Mouse (Mus musculus) liver, embryonic 16.5 days (tissue): ENCODE measurements around the gene Prelp. TPM values are rescaled to one million over a fixed set of nuclear protein-coding genes. Genes with fewer than 3 reads are reported as not detected.

ENCODE experiments used
- ATAC-seq: fragments of 200-750 bp; cut with Nextera tagmentation; 2 replicates; pipeline ENCODE4 v1.8.0; 2017; ENCODE audit warnings: low read depth, mild to moderate bottlenecking, moderate number of reproducible peaks, moderate library complexity
- H3K27ac ChIP-seq: fragments of 300-500 bp; sonication (generic); 2 replicates; pipeline ENCODE4 v1.5.1; 2014; ENCODE audit warnings: mild to moderate bottlenecking, low read length
- H3K27me3 ChIP-seq: fragments of 300-500 bp; sonication (generic); 2 replicates; pipeline ENCODE4 v1.6.1; 2014; ENCODE audit warnings: low read depth, low read length, mixed read lengths; ENCODE audit not compliant: control insufficient read depth, insufficient read depth
- H3K36me3 ChIP-seq: fragments of 300-500 bp; sonication (generic); 2 replicates; pipeline ENCODE4 v1.6.1; 2014; ENCODE audit warnings: mild to moderate bottlenecking; ENCODE audit not compliant: control insufficient read depth, insufficient read depth
- H3K4me1 ChIP-seq: fragments of 300-500 bp; sonication (generic); 2 replicates; pipeline ENCODE4 v1.6.1; 2014; ENCODE audit warnings: low read depth, low read length, mixed read lengths; ENCODE audit not compliant: control insufficient read depth
- H3K4me2 ChIP-seq: fragments of 300-500 bp; sonication (generic); 2 replicates; pipeline ENCODE4 v1.6.1; 2014; ENCODE audit warnings: low read depth, low read length, mixed read lengths
- H3K4me3 ChIP-seq: fragments of 300-500 bp; sonication (generic); 2 replicates; pipeline ENCODE4 v1.5.1; 2014; ENCODE audit warnings: low read depth, mild to moderate bottlenecking, low read length
- H3K9ac ChIP-seq: fragments of 300-500 bp; sonication (generic); 2 replicates; pipeline ENCODE4 v1.6.1; 2014; ENCODE audit warnings: low read depth, low read length
- H3K9me3 ChIP-seq: fragments of 300-500 bp; sonication (generic); replicated peaks from 2 replicates; pipeline ENCODE4 v1.6.1; 2016; ENCODE audit warnings: low read length; ENCODE audit not compliant: control insufficient read depth
- WGBS: fragments of 180-500 bp; shearing (Covaris S2); extraction: QIAGEN DNeasy Blood & Tissue Kit; methylation state at CpG from one replicate; pipeline ENCODE4 v1.1.7; 2014; ENCODE audit not compliant: insufficient replicate concordance; 5-methylcytosine and 5-hydroxymethylcytosine counted together
- polyA plus RNA-seq: library from polyadenylated mRNA; unstranded; fragments of >200 nt; fragmentation: Nextera tagmentation; extraction: Ambion mirVana; gene quantifications from 2 replicates; pipeline ENCODE4 v1.2.1, GENCODE M21; 2015

Gene Prelp
- polyA plus RNA-seq, 1 experiment from 2014 or later: 4.4 TPM

GRCm38 (mm10) chr1:133961281-133962134, 40.3 kb upstream of the Prelp start:
- peak; percentile 72 for ATAC-seq
- no peak overlapping the region for H3K4me3 ChIP-seq

GRCm38 (mm10) chr1:133959521-133959920, 38.3 kb upstream of the Prelp start:
- no peaks in the 10 kb centered on the region for H3K27me3 ChIP-seq
- H3K4me1 ChIP-seq: no peaks in the 10 kb centered on the region; the same call in 1 of the 2 replicates
- no peak for ATAC-seq
- H3K9ac ChIP-seq: no peak overlapping the region
- no peaks in the 10 kb centered on the region for H3K36me3 ChIP-seq
- H3K4me2 ChIP-seq: no peak overlapping the region
- no peaks in the 10 kb centered on the region for H3K9me3 ChIP-seq
- H3K27ac ChIP-seq: no peak overlapping the region
- H3K4me3 ChIP-seq: no peak overlapping the region
- WGBS: 72% methylated on average over 5 of the region's 5 CpGs

More at GRCm38 (mm10) chr1:133961281-133962134, 40.3 kb upstream of the Prelp start:
- peaks cover 3% of the 10 kb centered on the region; the same call in 1 of the 2 replicates for H3K4me1 ChIP-seq
- H3K27ac ChIP-seq: no peak overlapping the region
- WGBS: 36% methylated on average over 18 of the region's 18 CpGs
- H3K9ac ChIP-seq: no peak overlapping the region
- no peak overlapping the region for H3K4me2 ChIP-seq
- H3K36me3 ChIP-seq: no peaks in the 10 kb centered on the region
- H3K27me3 ChIP-seq: no peaks in the 10 kb centered on the region
- H3K9me3 ChIP-seq: no peaks in the 10 kb centered on the region

GRCm38 (mm10) chr1:133954009-133954408, 32.8 kb upstream of the Prelp start:
- Histone ChIP-seq H3K27me3 (no peaks in the 10 kb centered on the region), H3K9ac (no peak overlapping the region), H3K4me3 (no peak overlapping the region), H3K4me1 (peaks cover 37% of the 10 kb centered on the region), H3K9me3 (no peaks in the 10 kb centered on the region), H3K4me2 (no peak overlapping the region), H3K36me3 (no peaks in the 10 kb centered on the region), H3K27ac (0 out of 2 replicates have a peak overlapping the region, but pooled peaks have one; percentile 46)
- ATAC-seq: 0 out of 2 replicates have a peak, but pooled peaks have one; percentile 28
- WGBS: 36% methylated on average over 2 of the region's 2 CpGs

GRCm38 (mm10) chr1:133953261-133953742, 32.1 kb upstream of the Prelp start:
- H3K4me2 ChIP-seq: no peak overlapping the region
- H3K9me3 ChIP-seq: no peaks in the 10 kb centered on the region
- no peaks in the 10 kb centered on the region for H3K27me3 ChIP-seq
- H3K27ac ChIP-seq: no peak overlapping the region
- no peak for ATAC-seq
- WGBS: 56% methylated on average over 9 of the region's 9 CpGs
- H3K9ac ChIP-seq: no peak overlapping the region
- H3K4me1 ChIP-seq: peaks cover 37% of the 10 kb centered on the region
- no peaks in the 10 kb centered on the region for H3K36me3 ChIP-seq
- no peak overlapping the region for H3K4me3 ChIP-seq

GRCm38 (mm10) chr1:133951598-133951997, 30.4 kb upstream of the Prelp start:
- Histone ChIP-seq H3K9ac (peak overlapping the region; percentile 32), H3K27ac (peak overlapping the region; percentile 54), H3K4me2 (peak overlapping the region; percentile 36), H3K4me3 (no peak overlapping the region), H3K36me3 (no peaks in the 10 kb centered on the region), H3K9me3 (no peaks in the 10 kb centered on the region), H3K27me3 (no peaks in the 10 kb centered on the region), H3K4me1 (peaks cover 37% of the 10 kb centered on the region)
- ATAC-seq: peak; percentile 84
- WGBS: 17% methylated on average over 6 of the region's 6 CpGs

- Histone ChIP-seq H3K27me3 (no peaks in the 10 kb centered on the region), H3K4me1 (peaks cover 37% of the 10 kb centered on the region), H3K9me3 (no peaks in the 10 kb centered on the region), H3K4me2 (0 out of 2 replicates have a peak overlapping the region, but pooled peaks have one; percentile 2), H3K27ac (peak overlapping the region; percentile 9; the same call in 1 of the 2 replicates), H3K9ac (no peak overlapping the region), H3K4me3 (no peak overlapping the region), H3K36me3 (no peaks in the 10 kb centered on the region)
- WGBS: 46% methylated on average over 7 of the region's 7 CpGs
- ATAC-seq: peak; percentile 76
Observed at GRCm38 (mm10) chr1:133950061-133950782, 29.0 kb upstream of the Prelp start.

- Histone ChIP-seq H3K9me3 (no peaks in the 10 kb centered on the region), H3K36me3 (no peaks in the 10 kb centered on the region), H3K27me3 (no peaks in the 10 kb centered on the region), H3K27ac (no peak overlapping the region), H3K9ac (no peak overlapping the region), H3K4me1 (peaks cover 6% of the 10 kb centered on the region), H3K4me2 (no peak overlapping the region), H3K4me3 (no peak overlapping the region)
- ATAC-seq: no peak
- 80% methylated on average over 3 of the region's 3 CpGs for WGBS
Observed at GRCm38 (mm10) chr1:133945106-133945505, 23.9 kb upstream of the Prelp start.

- Histone ChIP-seq H3K4me2 (no peak overlapping the region), H3K27ac (no peak overlapping the region), H3K36me3 (no peaks in the 10 kb centered on the region), H3K27me3 (no peaks in the 10 kb centered on the region), H3K9ac (no peak overlapping the region), H3K4me3 (no peak overlapping the region), H3K9me3 (no peaks in the 10 kb centered on the region), H3K4me1 (peaks cover 4% of the 10 kb centered on the region)
- ATAC-seq: no peak
- 58% methylated on average over 3 of the region's 3 CpGs for WGBS
Observed at GRCm38 (mm10) chr1:133941904-133942303, 20.7 kb upstream of the Prelp start.
